Comparison of ENCODE assay signal across 9 mouse cellular contexts in the genomic region with DNA sequence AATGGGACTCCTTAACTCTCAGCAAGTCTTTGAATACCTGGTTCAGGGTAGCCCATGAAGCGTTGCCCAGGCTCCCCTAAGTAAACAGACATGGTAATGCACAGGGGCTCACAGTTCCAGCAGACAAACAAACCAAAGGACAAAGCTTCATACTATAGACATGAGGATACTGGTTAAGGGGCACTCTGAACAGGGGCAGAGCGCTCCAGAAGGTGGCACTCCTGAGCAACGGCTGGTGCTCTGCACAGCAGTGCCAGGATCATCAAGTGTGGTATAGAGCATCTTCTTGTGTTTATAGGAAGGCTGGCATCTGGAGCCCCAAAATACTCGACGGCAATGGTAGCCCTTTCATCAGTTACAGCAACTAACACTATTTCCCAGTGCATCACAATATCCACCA. TPM values are rescaled to one million over a fixed set of nuclear protein-coding genes. Genes with fewer than 3 reads are reported as not detected.
DNase-seq lines count a peak whose midpoint lies in the region; ATAC-seq and TF ChIP-seq lines count a peak whose summit lies in the region.
"Had no signal": no experiment of that assay in that cellular context is flagged by ENCODE, and none has a peak within 500 bp of the region (broad histone marks: within the 10 kb centered on the region; RNA-seq: fewer than 3 reads in every experiment).

No protein-coding gene starts in this region.

- in situ Hi-C loops in Patski (cut with MboI; ENCODE audit: low pct_unique_long_range_greater_than_20kb): loop anchor here (5.0 kb wide), 2 partner anchors 84 to 139 kb away; no protein-coding TSS in a partner anchor

- H3K36me3 ChIP-seq in kidney, embryonic 14.5 days (ENCODE audit: control insufficient read depth, insufficient read depth, low read length): peaks cover 78% of the 10 kb centered on the region
- peaks cover 25% of the 10 kb centered on the region for H3K36me3 ChIP-seq in midbrain, embryonic 16.5 days (ENCODE audit: control insufficient read depth, insufficient read depth, low read length)

- H3K9me3 ChIP-seq in kidney, embryonic 14.5 days (ENCODE audit: control insufficient read depth, low read length): no peaks in the 10 kb centered on the region
- H3K9me3 ChIP-seq in midbrain, embryonic 16.5 days (replicated peaks; ENCODE audit: control insufficient read depth, low read length, poor library complexity, severe bottlenecking): no peaks in the 10 kb centered on the region
- H3K9me3 ChIP-seq: embryonic facial prominence, embryonic 15.5 days had no signal

- CTCF ChIA-PET in Patski (lab: Charles Lee): interaction anchor here (1.0 to 9.6 kb wide), 12 partner anchors 11 to 145 kb away, joined by 3 to 62 read pairs (median 4); no protein-coding TSS in a partner anchor

- POLR2A ChIA-PET in Patski (lab: Charles Lee): interaction anchor here (1.2 kb wide), 1 partner anchor 76 kb away, joined by 3 read pairs; no protein-coding TSS in a partner anchor

- no peak overlapping the region for H3K9ac ChIP-seq in kidney, embryonic 14.5 days (ENCODE audit: low read depth, low read length)
- H3K9ac ChIP-seq in midbrain, embryonic 16.5 days (ENCODE audit: low read depth, low read length): no peak overlapping the region
- H3K9ac ChIP-seq: embryonic facial prominence, embryonic 15.5 days had no signal

- ATAC-seq in kidney, embryonic 14.5 days (ENCODE audit: low FRiP score, low TSS enrichment): no peak
- ATAC-seq in Patski: no peak
- ATAC-seq in midbrain, embryonic 16.5 days: no peak

- no peak overlapping the region for H3K4me3 ChIP-seq in kidney, embryonic 14.5 days (ENCODE audit: low read length)
- no peak overlapping the region for H3K4me3 ChIP-seq in olfactory bulb, adult 2 months (ENCODE audit: insufficient read depth, low read depth, low read length)
- H3K4me3 ChIP-seq in midbrain, embryonic 16.5 days (ENCODE audit: low read depth, low read length): no peak overlapping the region
- H3K4me3 ChIP-seq: embryonic facial prominence, embryonic 15.5 days had no signal

- H3K27ac ChIP-seq in kidney, embryonic 14.5 days (ENCODE audit: low read depth, low read length): no peak overlapping the region
- no peak overlapping the region for H3K27ac ChIP-seq in olfactory bulb, adult 2 months (ENCODE audit: insufficient read depth, low read depth, low read length)
- no peak overlapping the region for H3K27ac ChIP-seq in midbrain, embryonic 16.5 days (ENCODE audit: low read length)
- H3K27ac ChIP-seq: embryonic facial prominence, embryonic 15.5 days had no signal

- no peak for TF ChIP-seq POLR2A in olfactory bulb, adult 2 months (IDR thresholded peaks at IDR 0.05; ENCODE audit: insufficient read depth, low read depth, low read length)

- H3K4me2 ChIP-seq in kidney, embryonic 14.5 days (replicated peaks; ENCODE audit: low read depth, low read length): no peak overlapping the region
- H3K4me2 ChIP-seq in midbrain, embryonic 16.5 days (ENCODE audit: low read length): no peak overlapping the region
- H3K4me2 ChIP-seq: embryonic facial prominence, embryonic 15.5 days had no signal

- WGBS in kidney, embryonic 14.5 days: 81% methylated on average over 5 of the region's 5 CpGs
- WGBS in olfactory bulb, adult 2 months: 54% methylated on average over 5 of the region's 5 CpGs
- WGBS in midbrain, embryonic 16.5 days: 85% methylated on average over 5 of the region's 5 CpGs

- H3K4me1 ChIP-seq in kidney, embryonic 14.5 days (ENCODE audit: control insufficient read depth, insufficient read depth, low read length): no peaks in the 10 kb centered on the region
- H3K4me1 ChIP-seq in olfactory bulb, adult 2 months (ENCODE audit: control insufficient read depth, insufficient read depth, low read length): peaks cover 15% of the 10 kb centered on the region
- no peaks in the 10 kb centered on the region for H3K4me1 ChIP-seq in midbrain, embryonic 16.5 days (ENCODE audit: control insufficient read depth, insufficient read depth, low read length)
- H3K4me1 ChIP-seq: embryonic facial prominence, embryonic 15.5 days had no signal

- DNase-seq in kidney, adult 18-20 months: peak; percentile 45
- peak; percentile 71 for DNase-seq in CD4-positive, CD25-positive, alpha-beta regulatory T cell, adult 2 months (ENCODE audit: low read depth, low spot score)
- DNase-seq in Patski (ENCODE audit: low read depth, low spot score): no peak
- DNase-seq in cerebellum, postnatal 36 days: peak; percentile 70
- peak; percentile 45 for DNase-seq in layer of hippocampus, adult 9-11 months

- peak; percentile 85 for TF ChIP-seq CTCF in Patski (IDR thresholded peaks at IDR 0.05)
- TF ChIP-seq CTCF in olfactory bulb, adult 2 months (IDR thresholded peaks at IDR 0.05; ENCODE audit: insufficient read depth, low read depth, low read length): peak; percentile 69

- no peaks in the 10 kb centered on the region for H3K27me3 ChIP-seq in kidney, embryonic 14.5 days (ENCODE audit: control insufficient read depth, insufficient read depth, low read length)
- no peaks in the 10 kb centered on the region for H3K27me3 ChIP-seq in Patski
- no peaks in the 10 kb centered on the region for H3K27me3 ChIP-seq in midbrain, embryonic 16.5 days (ENCODE audit: control insufficient read depth, insufficient read depth, low read depth, low read length)
- H3K27me3 ChIP-seq: embryonic facial prominence, embryonic 15.5 days had no signal

RNA-seq across cellular contexts. Expression of gene Tbc1d14, which starts 10.0 kb away (rescaled TPM):
- polyA plus RNA-seq in kidney, embryonic 14.5 days (2014; fragmentation: Nextera tagmentation; extraction: Ambion mirVana): 27.7 and 49.9 TPM in 2 replicates
- polyA plus RNA-seq in Patski (2021): 49.8 TPM
- not detected in 2 replicates for polyA plus RNA-seq in olfactory bulb, adult 2 months (2012; ENCODE audit: insufficient read depth, insufficient read length, low replicate concordance, missing spikeins)
- polyA plus RNA-seq in midbrain, embryonic 16.5 days (2015; fragmentation: Nextera tagmentation; extraction: Ambion mirVana): 74.6 and 76.1 TPM in 2 replicates
